Mouse (Mus musculus) bone marrow, adult 2 months (tissue): ENCODE measurements around the gene Camta1. TPM values are rescaled to one million over a fixed set of nuclear protein-coding genes. Genes with fewer than 3 reads are reported as not detected.

Experiments
- H3K27ac ChIP-seq: fragments of 200-500 bp; 2 replicates; pipeline ENCODE4 v1.5.1; 2012; ENCODE audit warnings: low read depth, mild to moderate bottlenecking, control low read depth, inconsistent platforms, low read length; ENCODE audit not compliant: control insufficient read depth, poor library complexity, insufficient read depth
- H3K4me1 ChIP-seq: fragments of 200-500 bp; 2 replicates; pipeline ENCODE4 v1.6.1; 2011; ENCODE audit warnings: low read length; ENCODE audit not compliant: control insufficient read depth, insufficient read depth
- H3K4me3 ChIP-seq: fragments of 200-500 bp; replicated peaks from 2 replicates; pipeline ENCODE3; 2011; ENCODE audit warnings: mild to moderate bottlenecking, low read depth, low read length, control low read depth; ENCODE audit not compliant: control insufficient read depth
- CTCF ChIP-seq: fragments of 200-500 bp; IDR thresholded peaks from 2 replicates; pipeline ENCODE4 v1.5.1; 2011; ENCODE audit warnings: low read length, control low read depth; ENCODE audit not compliant: control insufficient read depth, insufficient read depth
- POLR2A ChIP-seq: fragments of 200-500 bp; IDR thresholded peaks from 2 replicates; pipeline ENCODE4 v1.6.1; 2011; ENCODE audit warnings: low read depth, mild to moderate bottlenecking, control low read depth, low read length, borderline replicate concordance; ENCODE audit not compliant: control insufficient read depth
- WGBS: fragments of 180-500 bp; shearing (Covaris S2); methylation state at CpG from one replicate; pipeline ENCODE4 v1.1.7; 2018; 5-methylcytosine and 5-hydroxymethylcytosine counted together
- polyA plus RNA-seq: library from polyadenylated mRNA; stranded (reverse); fragments of >200 nt; gene quantifications from 2 replicates; pipeline ENCODE4 v1.2.4, GENCODE M21; 2011; ENCODE audit warnings: low replicate concordance; ENCODE audit not compliant: missing spikeins, insufficient read depth, insufficient read length

The Camta1 gene
- polyA plus RNA-seq, 1 experiment = 26.6 TPM

DNA sequence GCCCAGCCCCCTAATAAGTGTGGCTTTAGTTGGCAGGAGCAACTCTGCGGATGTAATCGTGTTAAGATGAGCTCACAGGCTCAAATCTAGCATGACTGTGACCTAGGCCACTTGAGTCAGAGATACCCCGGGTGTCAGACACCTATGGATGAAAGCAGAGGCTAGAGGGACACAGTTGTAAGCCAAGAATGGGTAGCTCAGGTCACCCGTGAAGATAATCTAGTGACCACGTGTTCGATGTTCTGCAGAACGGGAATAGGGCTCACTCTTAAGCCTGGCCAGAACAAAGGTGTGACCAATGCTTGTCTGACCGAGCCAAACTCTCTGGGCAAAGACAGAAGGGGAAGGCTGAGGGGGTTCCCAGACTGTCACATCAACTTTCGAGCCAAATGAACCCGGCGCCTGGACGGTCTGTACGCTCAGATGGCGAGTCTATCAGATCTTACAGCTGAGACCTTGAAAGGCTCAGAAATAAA lies 242.1 kb downstream of the Camta1 start:
- Histone ChIP-seq H3K4me1 (no peaks in the 10 kb centered on the region), H3K4me3 (no peak overlapping the region), H3K27ac (no peak overlapping the region)
- 83% methylated on average over 14 of the region's 14 CpGs for WGBS
- no peak for TF ChIP-seq POLR2A
- TF ChIP-seq CTCF = no peak

DNA sequence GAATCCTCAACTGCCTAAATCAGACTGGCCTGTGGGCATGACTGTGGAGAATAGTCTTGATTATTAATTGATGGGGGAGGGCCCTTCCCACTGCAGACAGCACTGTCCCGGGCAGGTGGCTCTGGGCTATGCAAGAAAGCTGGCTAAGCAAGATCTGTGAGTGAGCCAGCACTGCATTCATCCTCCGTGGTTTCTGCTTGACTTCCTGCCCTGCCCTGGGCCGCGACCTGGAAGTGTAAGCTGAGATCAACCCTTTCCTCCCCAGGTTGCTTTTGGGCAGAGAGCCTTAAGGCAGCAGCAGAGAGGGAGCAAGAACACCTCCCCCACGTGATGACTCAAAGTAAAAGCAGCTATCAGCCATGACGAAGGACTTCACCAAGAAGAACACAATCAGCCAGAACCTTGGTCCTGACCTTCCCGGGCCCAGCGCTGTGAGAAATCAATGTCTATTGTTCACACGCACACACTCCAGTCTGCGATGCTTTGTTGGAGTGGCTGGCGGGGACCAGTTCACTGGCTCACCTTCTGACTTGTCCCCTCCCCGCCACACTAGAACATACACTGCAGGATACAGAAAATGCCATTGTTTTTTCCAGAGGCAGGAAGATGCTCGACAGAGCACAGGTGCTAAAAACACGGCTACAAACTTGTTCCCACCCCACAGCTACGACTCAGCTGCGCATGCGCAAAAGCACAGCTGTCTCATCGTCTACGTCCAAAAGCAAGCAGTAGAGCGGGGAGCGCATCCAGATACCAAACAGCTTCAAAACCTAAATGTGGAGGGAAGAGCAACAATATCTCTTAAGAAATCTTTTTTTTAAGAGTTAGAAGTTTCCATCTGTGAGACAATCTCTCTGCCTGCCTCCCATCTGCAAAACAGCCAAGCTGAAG lies 243.0 kb downstream of the Camta1 start:
- Histone ChIP-seq H3K4me3 (no peak overlapping the region), H3K4me1 (no peaks in the 10 kb centered on the region), H3K27ac (no peak overlapping the region)
- WGBS = 44% methylated on average over 21 of the region's 21 CpGs
- no peak for TF ChIP-seq CTCF
- TF ChIP-seq POLR2A = no peak

DNA sequence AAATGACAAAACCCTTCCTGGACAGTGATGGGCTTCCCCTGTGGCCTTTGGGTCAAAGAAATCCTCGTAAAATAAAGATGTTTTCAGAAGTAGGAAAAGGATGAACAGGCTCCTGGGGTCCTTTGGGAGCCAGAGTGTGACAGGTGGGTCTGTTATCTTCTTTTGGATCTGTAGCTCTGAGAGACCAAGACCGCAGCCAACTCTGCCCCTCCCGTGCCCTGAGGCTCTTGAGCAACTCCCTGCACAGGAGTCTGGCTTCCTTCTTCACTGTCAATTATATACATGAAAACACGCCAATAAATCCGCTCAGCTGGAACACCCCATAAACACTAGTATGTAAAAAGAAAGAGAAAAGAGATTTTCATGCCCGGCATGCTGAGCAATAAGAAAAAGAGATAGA lies 250.1 kb downstream of the Camta1 start:
- TF ChIP-seq CTCF = no peak
- no peak for TF ChIP-seq POLR2A
- no peak overlapping the region for H3K27ac ChIP-seq
- H3K4me3 ChIP-seq = no peak overlapping the region
- 64% methylated on average over 6 of the region's 6 CpGs for WGBS
- no peaks in the 10 kb centered on the region; the same call in 1 of the 2 replicates for H3K4me1 ChIP-seq

DNA sequence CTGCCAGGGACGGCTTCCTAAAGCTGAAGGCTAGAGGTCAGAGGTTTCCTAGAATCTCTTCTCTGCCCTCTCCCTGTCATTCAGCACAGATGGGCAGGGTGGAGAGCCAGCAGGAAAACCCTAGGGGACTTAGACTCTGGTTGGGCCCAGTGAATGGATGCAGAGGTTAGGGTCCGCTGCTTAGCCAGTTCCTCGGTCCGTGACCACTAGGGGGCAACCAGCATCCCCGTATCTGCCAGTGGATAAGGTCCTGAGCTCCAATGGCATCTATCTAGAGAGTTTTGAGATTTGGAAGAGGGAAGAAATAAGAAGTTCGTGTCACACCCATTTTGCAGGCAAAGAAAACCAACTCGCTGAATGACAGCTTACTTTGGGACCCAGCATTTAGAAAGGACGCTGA lies 251.4 kb downstream of the Camta1 start:
- WGBS = 16% methylated on average over 8 of the region's 8 CpGs
- H3K27ac ChIP-seq = no peak overlapping the region
- no peak overlapping the region for H3K4me3 ChIP-seq
- H3K4me1 ChIP-seq = no peaks in the 10 kb centered on the region; the same call in 1 of the 2 replicates
- TF ChIP-seq POLR2A (no peak), CTCF (peak; percentile 58)

DNA sequence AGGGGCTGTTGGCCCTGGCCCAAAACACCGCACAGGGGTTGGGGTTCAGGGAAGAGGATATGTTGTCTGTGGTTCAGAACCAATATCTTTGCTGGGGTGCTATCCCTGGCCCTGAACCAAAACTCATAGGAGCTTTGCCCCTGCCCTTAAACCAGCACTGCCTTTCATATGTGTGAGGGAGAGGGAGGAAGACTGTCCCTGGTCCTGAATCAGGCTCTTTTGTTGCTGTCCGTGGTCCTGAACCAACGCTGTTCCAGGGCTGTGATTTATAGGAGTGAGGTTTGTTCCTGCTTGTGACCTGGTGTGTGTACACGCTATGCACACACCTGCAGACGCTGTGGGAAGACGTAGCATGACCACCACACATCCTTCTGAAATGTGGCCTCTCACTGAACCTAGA lies 256.8 kb downstream of the Camta1 start:
- H3K4me3 ChIP-seq = no peak overlapping the region
- WGBS = 36% methylated on average over 6 of the region's 6 CpGs
- H3K27ac ChIP-seq = no peak overlapping the region
- TF ChIP-seq CTCF = no peak
- TF ChIP-seq POLR2A = no peak
- H3K4me1 ChIP-seq = no peaks in the 10 kb centered on the region; the same call in 1 of the 2 replicates

DNA sequence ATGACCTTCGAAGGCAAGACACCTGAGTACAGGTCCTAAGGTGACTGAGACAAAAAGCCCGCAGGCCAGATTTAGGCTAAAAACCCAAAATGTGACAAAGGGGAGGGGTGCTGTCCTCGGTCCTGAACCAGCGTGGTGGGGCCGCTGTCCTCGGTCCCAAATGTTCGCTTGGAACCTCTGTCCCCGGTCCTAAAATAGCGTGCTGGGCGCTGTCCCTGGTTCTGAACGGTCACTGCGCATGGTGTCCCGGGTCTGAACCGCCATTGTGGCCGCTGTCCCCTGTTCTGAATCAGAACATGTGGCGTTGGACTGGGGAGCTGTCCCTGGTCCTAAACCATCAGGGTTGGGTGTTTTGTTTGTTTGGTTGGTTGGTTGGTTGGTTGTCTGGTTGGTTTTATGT lies 257.2 kb downstream of the Camta1 start:
- TF ChIP-seq POLR2A (no peak), CTCF (no peak)
- no peaks in the 10 kb centered on the region; the same call in 1 of the 2 replicates for H3K4me1 ChIP-seq
- WGBS = 12% methylated on average over 16 of the region's 16 CpGs
- no peak overlapping the region for H3K27ac ChIP-seq
- no peak overlapping the region for H3K4me3 ChIP-seq

DNA sequence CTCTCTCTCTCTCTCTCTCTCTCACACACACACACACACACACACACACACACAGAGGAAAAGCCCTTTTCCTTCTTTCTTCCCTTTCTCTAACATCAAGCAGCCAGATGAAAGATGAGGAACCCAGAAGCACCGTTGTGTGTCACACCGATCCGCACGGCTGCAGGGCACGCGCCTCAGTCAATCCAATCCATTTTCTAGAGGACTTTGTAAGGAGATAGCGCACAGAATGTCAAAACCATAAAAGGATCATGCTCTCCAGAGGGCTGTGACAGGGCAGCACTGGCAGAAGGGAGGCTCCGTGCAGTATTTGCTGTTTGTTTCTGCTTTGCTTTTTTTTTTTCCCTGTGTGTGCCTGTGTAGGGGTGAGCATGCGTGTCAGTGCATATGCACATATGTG lies 258.1 kb downstream of the Camta1 start:
- H3K27ac ChIP-seq = no peak overlapping the region
- 83% methylated on average over 9 of the region's 9 CpGs for WGBS
- TF ChIP-seq POLR2A (no peak), CTCF (no peak)
- H3K4me3 ChIP-seq = no peak overlapping the region
- no peaks in the 10 kb centered on the region; the same call in 1 of the 2 replicates for H3K4me1 ChIP-seq

DNA sequence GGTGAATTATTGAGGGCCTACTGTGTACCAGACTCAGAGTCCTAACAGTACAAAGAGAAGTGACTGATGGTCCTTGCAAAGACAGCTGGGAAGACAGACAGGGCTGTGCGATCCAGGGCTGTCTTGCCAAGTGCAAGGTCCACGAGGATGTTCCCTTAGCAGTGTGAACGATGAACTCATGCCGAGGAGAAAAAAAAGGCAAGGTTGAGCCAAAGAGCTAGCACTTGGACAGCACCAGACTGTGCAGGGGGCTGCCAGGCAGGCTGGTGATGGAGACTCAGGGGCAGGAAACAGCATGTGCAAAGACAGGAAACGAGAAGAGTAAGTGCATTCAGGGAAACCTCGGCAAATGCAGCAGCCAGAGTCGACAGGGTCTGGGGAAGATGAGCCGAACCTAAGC lies 266.6 kb downstream of the Camta1 start:
- 39% methylated on average over 8 of the region's 8 CpGs for WGBS
- Histone ChIP-seq H3K27ac (no peak overlapping the region), H3K4me1 (no peaks in the 10 kb centered on the region), H3K4me3 (no peak overlapping the region)
- TF ChIP-seq CTCF (no peak), POLR2A (no peak)
